8 mouse cellular contexts compared by ENCODE assay signal in the genomic region with DNA sequence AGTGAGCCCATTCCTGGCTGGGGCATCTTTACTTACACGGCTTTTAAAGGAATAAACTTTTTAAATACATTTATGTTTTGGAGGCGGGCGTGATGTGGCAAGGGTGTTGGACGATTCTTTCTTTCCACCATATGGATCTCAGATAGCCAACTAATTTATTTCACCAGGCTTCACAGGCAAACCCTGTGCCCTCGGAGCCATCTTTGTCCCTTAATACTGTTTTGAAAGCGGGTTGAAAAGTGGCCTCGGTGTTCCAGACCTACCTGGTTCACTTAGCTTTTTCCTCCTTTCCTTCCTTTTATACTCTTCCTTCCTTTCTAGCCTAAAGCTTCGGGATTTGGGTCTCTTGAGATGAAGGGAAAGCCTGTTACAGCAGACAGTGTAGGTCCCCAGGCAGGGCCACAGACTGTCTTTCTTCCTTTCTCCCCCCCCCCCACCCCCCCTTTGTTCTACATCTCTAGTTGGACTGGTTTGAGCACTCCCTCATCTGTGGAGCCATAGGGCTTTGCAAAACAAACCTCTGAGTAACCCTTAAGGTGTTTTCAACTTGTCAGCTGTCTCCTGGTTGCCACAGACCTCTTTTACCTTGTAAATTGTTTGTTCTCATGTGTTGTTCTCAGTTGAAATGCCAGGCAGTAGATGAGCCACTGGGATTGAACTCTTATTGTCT. TPM values are rescaled to one million over a fixed set of nuclear protein-coding genes. Genes with fewer than 3 reads are reported as not detected.
DNase-seq lines count a peak whose midpoint lies in the region; ATAC-seq and TF ChIP-seq lines count a peak whose summit lies in the region.

No protein-coding gene starts in this region.

- peak overlapping the region; percentile 81 for H3K9ac ChIP-seq in lung, embryonic 15.5 days
- H3K9ac ChIP-seq in heart, embryonic 16.5 days (ENCODE audit: low read length), result peak overlapping the region; percentile 90

- H3K27ac ChIP-seq in lung, embryonic 15.5 days, result peak overlapping the region; percentile 75
- H3K27ac ChIP-seq in bone marrow macrophage, adult 2 months (ENCODE audit: insufficient read depth, low read depth, low read length), result peak overlapping the region; percentile 72
- peak overlapping the region; percentile 77 for H3K27ac ChIP-seq in heart, embryonic 16.5 days (ENCODE audit: low read length)

- H3K9me3 ChIP-seq in lung, embryonic 15.5 days, result no peaks in the 10 kb centered on the region
- no peaks in the 10 kb centered on the region for H3K9me3 ChIP-seq in heart, embryonic 16.5 days (replicated peaks; ENCODE audit: control insufficient read depth, low read length)

- no peak for TF ChIP-seq POLR2A in bone marrow macrophage, adult 2 months (IDR thresholded peaks at IDR 0.05; ENCODE audit: borderline replicate concordance, low read depth, low read length)

- no peak for ATAC-seq in lung, embryonic 15.5 days (ENCODE audit: borderline replicate concordance, extremely low read depth, low FRiP score, low TSS enrichment)
- ATAC-seq in heart, embryonic 16.5 days (replicated peaks; ENCODE audit: extremely low read depth, insufficient read depth, low FRiP score), result no peak

- H3K4me1 ChIP-seq in lung, embryonic 15.5 days, result peaks cover 18% of the 10 kb centered on the region
- H3K4me1 ChIP-seq in bone marrow macrophage, adult 2 months (ENCODE audit: control insufficient read depth, insufficient read depth, low read length), result peaks cover 9% of the 10 kb centered on the region
- peaks cover 14% of the 10 kb centered on the region for H3K4me1 ChIP-seq in heart, embryonic 16.5 days (ENCODE audit: control insufficient read depth, insufficient read depth, low read length)

- H3K36me3 ChIP-seq in lung, embryonic 15.5 days, result no peaks in the 10 kb centered on the region
- H3K36me3 ChIP-seq in heart, embryonic 16.5 days (ENCODE audit: control insufficient read depth, insufficient read depth), result peaks cover 6% of the 10 kb centered on the region; the same call in 1 of the 2 replicates

- no peak for TF ChIP-seq CTCF in bone marrow macrophage, adult 2 months (IDR thresholded peaks at IDR 0.05; ENCODE audit: low read depth, low read length)

- 3% methylated on average over 8 of the region's 8 CpGs for WGBS in lung, embryonic 15.5 days
- WGBS in heart, embryonic 16.5 days, result 3% methylated on average over 8 of the region's 8 CpGs

- H3K27me3 ChIP-seq in lung, embryonic 15.5 days, result no peaks in the 10 kb centered on the region
- no peaks in the 10 kb centered on the region for H3K27me3 ChIP-seq in heart, embryonic 16.5 days (ENCODE audit: control insufficient read depth, insufficient read depth, low read length)

- H3K4me3 ChIP-seq in lung, embryonic 15.5 days, result peak overlapping the region; percentile 97
- peak overlapping the region; percentile 77 for H3K4me3 ChIP-seq in bone marrow macrophage, adult 2 months (ENCODE audit: insufficient read depth, low read length)
- H3K4me3 ChIP-seq in heart, embryonic 16.5 days (ENCODE audit: low read length), result peak overlapping the region; percentile 98

- H3K4me2 ChIP-seq in lung, embryonic 15.5 days, result peak overlapping the region; percentile 80
- peak overlapping the region; percentile 93 for H3K4me2 ChIP-seq in heart, embryonic 16.5 days (ENCODE audit: low read depth, low read length)

- DNase-seq in lung, postnatal 4 days, result no peak
- peak; percentile 18 for DNase-seq in lung, postnatal 36 days
- no peak for DNase-seq in right cerebral cortex, postnatal 36 days (ENCODE audit: low spot score in 2 of 2)
- no peak for DNase-seq in spleen, adult 12 weeks (ENCODE audit: low spot score)
- DNase-seq in spleen, postnatal 4 days (ENCODE audit: low spot score in 2 of 2), result no peak

RNA-seq across cellular contexts. Expression of a gene that starts 0.7 kb away (rescaled TPM):
- 17.1 and 17.9 TPM in 2 replicates for polyA plus RNA-seq in lung, embryonic 15.5 days (2015; fragmentation: Nextera tagmentation; extraction: Ambion mirVana)
- 4.8 and 4.9 TPM in 2 replicates for polyA plus RNA-seq in bone marrow macrophage, adult 2 months (2012; ENCODE audit: insufficient read depth, insufficient read length, missing spikeins)
- 12.2 and 12.5 TPM in 2 replicates for polyA plus RNA-seq in heart, embryonic 16.5 days (2015; fragmentation: Nextera tagmentation; extraction: Ambion mirVana)

RNA-seq across cellular contexts. Expression of a gene that starts 1.0 kb away (rescaled TPM):
- polyA plus RNA-seq in lung, embryonic 15.5 days (2015; fragmentation: Nextera tagmentation; extraction: Ambion mirVana), result 22.4 and 22.8 TPM in 2 replicates
- polyA plus RNA-seq in bone marrow macrophage, adult 2 months (2012; ENCODE audit: insufficient read depth, insufficient read length, missing spikeins), result 28.8 and 35.7 TPM in 2 replicates
- 25.2 and 26.0 TPM in 2 replicates for polyA plus RNA-seq in heart, embryonic 16.5 days (2015; fragmentation: Nextera tagmentation; extraction: Ambion mirVana)

RNA-seq across cellular contexts. Expression of a gene that starts 18.5 kb away (rescaled TPM):
- polyA plus RNA-seq in lung, embryonic 15.5 days (2015; fragmentation: Nextera tagmentation; extraction: Ambion mirVana), result 14.3 and 16.4 TPM in 2 replicates
- 24.0 and 26.3 TPM in 2 replicates for polyA plus RNA-seq in bone marrow macrophage, adult 2 months (2012; ENCODE audit: insufficient read depth, insufficient read length, missing spikeins)
- 11.3 and 11.4 TPM in 2 replicates for polyA plus RNA-seq in heart, embryonic 16.5 days (2015; fragmentation: Nextera tagmentation; extraction: Ambion mirVana)
